ENCODE assay signal across 12 mouse cellular contexts in genomic region chr6:118567816-118568215, GRCm38 (mm10).
"Had no signal": no experiment of that assay in that cellular context is flagged by ENCODE, and none has a peak within 500 bp of the region (broad histone marks: within the 10 kb centered on the region; RNA-seq: fewer than 3 reads in every experiment).

No protein-coding gene starts in this region.

- DNase-seq: retina, postnatal 1 day; right cerebral cortex, adult 18-20 months; right cerebral cortex, postnatal 14 days; right cerebral cortex, postnatal 25 days; right cerebral cortex, postnatal 4 days; spleen, adult 18-20 months; thymus, adult 18-20 months; thymus, adult 2 months; thymus, postnatal 14 days; thymus, postnatal 25 days; thymus, postnatal 36 days; thymus, postnatal 4 days had no signal
